Mouse (Mus musculus) gastrocnemius, postnatal 25 days (tissue): Measurements from ENCODE around the gene Ttn. TPM values are rescaled to one million over a fixed set of nuclear protein-coding genes. Genes with fewer than 3 reads are reported as not detected.

Source experiments
- DNase-seq: peaks from one replicate; pipeline ENCODE4 v3.0.0; 2022
- total RNA-seq, 2 experiments: library from RNA; stranded (reverse); gene quantifications; 1 replicate in 1 of 2; 2 replicates in 1 of 2; pipeline ENCODE4 v1.2.3; 2021

The Ttn gene
- total RNA-seq, 2 experiments from 2014 or later, result 6,049 to 7,005 TPM

- DNase-seq, result no peak
Measured at GRCm38 (mm10) chr2:76702751-76703150, 279.6 kb downstream of the Ttn start.

- DNase-seq, result peak; percentile 26
Measured at GRCm38 (mm10) chr2:76702188-76702587, 280.2 kb downstream of the Ttn start.

GRCm38 (mm10) chr2:76695290-76695689, 287.1 kb downstream of the Ttn start:
- DNase-seq, result no peak

GRCm38 (mm10) chr2:76693765-76694164, 288.6 kb downstream of the Ttn start:
- no peak for DNase-seq

- peak; percentile 70 for DNase-seq
Measured at GRCm38 (mm10) chr2:76690436-76691204, 291.7 kb downstream of the Ttn start.

- DNase-seq, result no peak
Measured at GRCm38 (mm10) chr2:76688162-76688561, 294.2 kb downstream of the Ttn start.

- no peak for DNase-seq
Measured at GRCm38 (mm10) chr2:76687608-76688007, 294.7 kb downstream of the Ttn start.

GRCm38 (mm10) chr2:76686986-76687385, 295.4 kb downstream of the Ttn start:
- DNase-seq, result no peak

GRCm38 (mm10) chr2:76682301-76682700, 300.0 kb downstream of the Ttn start:
- no peak for DNase-seq

GRCm38 (mm10) chr2:76676401-76677226, 305.7 kb downstream of the Ttn start:
- DNase-seq, result no peak

GRCm38 (mm10) chr2:76675949-76676348, 306.4 kb downstream of the Ttn start:
- DNase-seq, result no peak

GRCm38 (mm10) chr2:76675451-76675850, 306.9 kb downstream of the Ttn start:
- no peak for DNase-seq

- peak; percentile 84 for DNase-seq
Measured at GRCm38 (mm10) chr2:76674725-76675427, 307.5 kb downstream of the Ttn start, which contains the start of gene Plekha3. Gene Plekha3 (plus strand): TSS chr2:76675281.

- DNase-seq, result peak; percentile 31
Measured at GRCm38 (mm10) chr2:76673472-76674081, 308.8 kb downstream of the Ttn start.

GRCm38 (mm10) chr2:76672966-76673392, 309.4 kb downstream of the Ttn start, which contains the start of gene Fkbp7:
Gene Fkbp7 (minus strand): TSS chr2:76673116.
- DNase-seq, result peak; percentile 92

- no peak for DNase-seq
Measured at GRCm38 (mm10) chr2:76672134-76672745, 310.1 kb downstream of the Ttn start.

GRCm38 (mm10) chr2:76671641-76672040, 310.7 kb downstream of the Ttn start:
- DNase-seq, result no peak

- no peak for DNase-seq
Measured at GRCm38 (mm10) chr2:76667200-76667599, 315.1 kb downstream of the Ttn start.

GRCm38 (mm10) chr2:76665531-76665930, 316.8 kb downstream of the Ttn start:
- no peak for DNase-seq

- DNase-seq, result no peak
Measured at GRCm38 (mm10) chr2:76659419-76659818, 322.9 kb downstream of the Ttn start.

- no peak for DNase-seq
Measured at GRCm38 (mm10) chr2:76658551-76658950, 323.8 kb downstream of the Ttn start.

GRCm38 (mm10) chr2:76655982-76656381, 326.4 kb downstream of the Ttn start:
- DNase-seq, result no peak
